Mouse (Mus musculus) C2C12 (cell line): ENCODE measurements at regions not wholly inside any gene's neighbourhood (a gene's known extent, or its start where the extent isn't known, plus 50 kb on each side); places are given as distances from the start of the nearest gene placed in this dataset.

Experiments used
- CEBPB ChIP-seq: IDR thresholded peaks from one replicate; pipeline ENCODE4 v1.6.1; 2011; ENCODE audit warnings: low read depth, mild to moderate bottlenecking, control low read depth, moderate library complexity
- CTCF ChIP-seq: IDR thresholded peaks from one replicate; pipeline ENCODE4 v1.5.1; 2011; ENCODE audit not compliant: control insufficient read depth, insufficient read depth, insufficient read length
- FOSL1 ChIP-seq: IDR thresholded peaks from one replicate; pipeline ENCODE4 v1.8.0; 2011; ENCODE audit warnings: mild to moderate bottlenecking, low read length; ENCODE audit not compliant: poor library complexity, insufficient read depth, severe bottlenecking
- MAX ChIP-seq: IDR thresholded peaks from one replicate; pipeline ENCODE4 v1.6.1; 2011; ENCODE audit warnings: mild to moderate bottlenecking, control low read depth
- MYOD1 ChIP-seq: IDR thresholded peaks from one replicate; pipeline ENCODE4 v1.6.1; 2011; ENCODE audit warnings: low read depth; ENCODE audit not compliant: control insufficient read depth, insufficient read length
- MYOG ChIP-seq: IDR thresholded peaks from one replicate; pipeline ENCODE4 v1.6.1; 2011; ENCODE audit not compliant: control insufficient read depth, insufficient read length; ENCODE audit errors: extremely low read depth
- USF1 ChIP-seq: IDR thresholded peaks from one replicate; pipeline ENCODE4 v1.6.1; 2011; ENCODE audit warnings: low read depth, mild to moderate bottlenecking, control low read depth, moderate library complexity

DNA sequence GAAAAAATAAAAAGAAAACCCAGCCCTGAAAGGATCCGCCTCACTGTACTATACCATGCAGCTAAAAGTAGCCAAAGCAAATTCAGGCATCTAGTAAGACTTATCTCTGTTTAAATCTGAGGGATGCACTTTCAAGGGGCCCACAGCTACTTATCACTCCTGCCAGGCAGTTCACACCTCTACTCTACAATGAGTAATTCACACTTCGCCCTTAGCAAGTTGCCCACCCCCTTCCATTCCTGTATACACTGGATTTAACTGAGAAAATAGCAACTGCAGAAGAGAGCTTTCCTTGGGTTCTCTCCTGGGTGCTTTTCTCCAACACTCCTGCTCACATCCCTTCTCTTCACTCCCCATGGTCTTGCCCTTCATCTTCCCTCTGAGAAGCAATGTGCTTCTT is 142.4 kb upstream of the Mgat5 start:
- TF ChIP-seq CTCF = no peak
- no peak for TF ChIP-seq CEBPB
- no peak for TF ChIP-seq USF1
- TF ChIP-seq FOSL1 = no peak
- TF ChIP-seq MYOD1 = no peak
- TF ChIP-seq MAX = no peak
- TF ChIP-seq MYOG = no peak
